Mouse (Mus musculus): ENCODE data around the gene Aarsd1.
"Not testable (repeated sequence)": the region's sequence is repeated elsewhere in the genome, so short reads cannot be mapped to it uniquely, and the experiment has no call there.

Aarsd1 gene

GRCm38 (mm10) chr11:101446860-101447259 is 29.4 kb upstream of the Aarsd1 start:
- DNase-seq (ENCODE audit: low read depth), result not testable (repeated sequence)

GRCm38 (mm10) chr11:101446319-101446718 is 28.9 kb upstream of the Aarsd1 start:
- no peak for DNase-seq (ENCODE audit: low read depth)

DNA sequence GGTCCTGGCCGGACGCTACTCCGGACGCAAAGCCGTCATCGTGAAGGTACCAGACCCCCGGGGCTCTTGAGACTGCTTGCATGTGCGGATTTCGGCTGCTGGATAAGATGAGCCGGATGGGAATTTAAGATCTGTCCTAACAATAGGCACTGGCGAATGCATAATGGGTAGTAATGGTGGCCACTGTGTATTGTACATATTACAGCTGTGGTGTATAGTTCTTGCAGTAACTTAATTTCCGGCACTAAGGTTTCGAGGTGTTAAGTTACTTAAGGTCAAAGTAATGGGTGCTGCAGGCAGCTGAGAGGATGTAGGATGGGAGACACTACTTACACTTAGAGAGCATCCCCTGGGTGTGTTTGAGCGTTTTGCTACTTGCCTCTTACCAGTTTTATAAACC is 25.3 kb upstream of the Aarsd1 start:
- no peak for DNase-seq (ENCODE audit: low read depth)

- peak; percentile 99 for DNase-seq (ENCODE audit: low read depth)
Observed at GRCm38 (mm10) chr11:101442127-101442693, 24.8 kb upstream of the Aarsd1 start, which contains the start of gene Rpl27. Rpl27 (plus strand) TSS chr11:101442298.

GRCm38 (mm10) chr11:101441450-101442126 is 24.2 kb upstream of the Aarsd1 start:
- not testable (repeated sequence) for DNase-seq (ENCODE audit: low read depth)

DNA sequence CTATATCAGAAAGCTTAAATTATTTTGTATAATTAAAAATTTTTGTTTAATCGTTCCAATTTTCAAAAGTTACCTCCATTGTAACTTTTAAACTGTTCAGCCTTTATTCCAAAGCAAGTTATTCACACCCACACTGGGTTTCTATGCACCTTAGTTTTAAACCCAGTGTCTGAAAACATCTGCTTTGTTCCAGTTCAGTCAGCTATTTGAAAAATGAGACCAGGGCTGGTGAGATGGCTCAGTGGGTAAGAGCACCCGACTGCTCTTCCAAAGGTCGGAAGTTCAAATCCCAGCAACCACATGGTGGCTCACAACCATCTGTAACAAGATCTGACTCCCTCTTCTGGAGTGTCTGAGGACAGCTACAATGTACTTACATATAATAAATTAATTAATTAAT is 20.6 kb upstream of the Aarsd1 start:
- DNase-seq (ENCODE audit: low read depth), result not testable (repeated sequence)

DNA sequence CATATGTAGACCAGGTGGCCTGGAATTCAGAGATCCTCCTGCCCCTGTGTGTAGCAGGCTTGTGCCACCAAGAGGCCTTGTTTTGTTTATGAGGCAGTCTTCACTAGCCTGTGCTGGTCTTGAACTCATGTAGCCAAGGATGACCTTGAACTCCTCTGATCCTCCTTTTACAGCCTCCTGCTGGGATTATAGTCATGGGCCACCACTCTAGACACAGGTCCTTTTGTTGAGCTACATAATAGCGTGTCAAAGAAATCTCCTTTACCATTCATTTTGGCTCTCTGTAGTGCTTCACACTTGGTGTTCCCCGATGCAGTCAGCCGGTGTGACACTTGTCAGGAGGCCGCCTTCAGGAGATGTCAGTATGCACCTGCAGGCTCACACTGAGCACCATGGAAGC is 19.5 kb upstream of the Aarsd1 start:
- DNase-seq (ENCODE audit: low read depth), result no peak

GRCm38 (mm10) chr11:101435831-101436230 is 18.4 kb upstream of the Aarsd1 start:
- no peak for DNase-seq (ENCODE audit: low read depth)

GRCm38 (mm10) chr11:101433396-101433795 is 16.0 kb upstream of the Aarsd1 start:
- DNase-seq (ENCODE audit: low read depth), result no peak

- DNase-seq (ENCODE audit: low read depth), result no peak
Observed at GRCm38 (mm10) chr11:101431327-101431726, 13.9 kb upstream of the Aarsd1 start.

- no peak for DNase-seq (ENCODE audit: low read depth)
Observed at GRCm38 (mm10) chr11:101426165-101426564, 8.8 kb upstream of the Aarsd1 start.

DNA sequence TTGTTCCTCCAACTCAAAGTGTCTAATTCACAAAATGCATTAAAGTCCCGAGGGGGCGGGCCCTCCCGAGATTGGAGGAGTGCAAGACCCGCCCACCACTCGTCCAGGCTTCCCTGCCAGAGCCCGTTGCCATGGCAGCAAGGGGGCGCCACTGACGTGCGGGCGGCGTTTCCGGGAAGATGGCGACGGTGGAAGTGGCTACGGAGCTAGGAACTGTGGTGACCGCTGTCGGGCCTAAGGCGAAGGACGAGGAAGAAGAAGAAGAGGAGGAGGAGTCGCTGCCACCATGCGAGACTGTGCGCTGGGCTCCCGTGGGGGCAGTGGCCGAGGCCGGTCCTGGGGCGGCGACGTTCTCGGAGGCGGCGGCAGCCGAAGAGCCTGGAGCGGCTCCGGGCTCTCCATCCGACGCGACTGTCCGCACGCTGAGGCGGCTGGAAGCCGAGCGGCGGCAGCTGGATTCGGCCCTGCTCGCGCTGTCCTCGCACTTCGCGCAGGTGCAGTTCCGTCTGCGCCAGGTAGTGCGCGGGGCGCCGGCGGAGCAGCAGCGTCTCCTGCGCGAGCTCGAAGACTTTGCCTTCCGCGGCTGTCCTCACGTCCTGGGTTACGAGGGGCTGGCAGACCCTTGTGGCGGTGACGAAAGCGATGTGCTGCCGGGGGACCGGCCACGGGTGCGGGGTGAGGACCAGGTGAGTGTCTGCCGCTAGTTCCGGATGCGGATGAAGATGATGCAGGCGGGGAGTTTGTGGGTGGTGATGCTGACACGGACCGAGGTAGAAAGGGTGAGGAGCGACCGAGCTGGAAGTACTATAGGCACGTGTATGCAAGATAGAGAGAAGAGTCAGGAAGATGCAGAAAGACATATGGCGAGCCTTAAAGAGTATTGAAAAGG is 7.8 kb upstream of the Aarsd1 start, which contains the start of the genes Rundc1 and Ptges3l:
Gene Rundc1, plus strand, starts transcription at position 161 of the 889 bp plus-strand sequence.
Gene Ptges3l, minus strand, starts transcription at position 409 of the 889 bp plus-strand sequence.
- peak; percentile 99 for DNase-seq (ENCODE audit: low read depth)

- DNase-seq (ENCODE audit: low read depth), result peak; percentile 74
Observed at GRCm38 (mm10) chr11:101424105-101424851, 6.9 kb upstream of the Aarsd1 start, which contains the start of gene Gm27029. Gm27029 (minus strand) TSS chr11:101424796.

GRCm38 (mm10) chr11:101420148-101420547 is 2.7 kb upstream of the Aarsd1 start:
- no peak for DNase-seq (ENCODE audit: low read depth)

GRCm38 (mm10) chr11:101419610-101420009 is 2.2 kb upstream of the Aarsd1 start:
- peak; percentile 51 for DNase-seq (ENCODE audit: low read depth)

- no peak for DNase-seq (ENCODE audit: low read depth)
Observed at GRCm38 (mm10) chr11:101418991-101419390, 1.6 kb upstream of the Aarsd1 start.

GRCm38 (mm10) chr11:101416433-101417100 is 848 bp downstream of the Aarsd1 start:
- DNase-seq (ENCODE audit: low read depth), result peak; percentile 52

DNA sequence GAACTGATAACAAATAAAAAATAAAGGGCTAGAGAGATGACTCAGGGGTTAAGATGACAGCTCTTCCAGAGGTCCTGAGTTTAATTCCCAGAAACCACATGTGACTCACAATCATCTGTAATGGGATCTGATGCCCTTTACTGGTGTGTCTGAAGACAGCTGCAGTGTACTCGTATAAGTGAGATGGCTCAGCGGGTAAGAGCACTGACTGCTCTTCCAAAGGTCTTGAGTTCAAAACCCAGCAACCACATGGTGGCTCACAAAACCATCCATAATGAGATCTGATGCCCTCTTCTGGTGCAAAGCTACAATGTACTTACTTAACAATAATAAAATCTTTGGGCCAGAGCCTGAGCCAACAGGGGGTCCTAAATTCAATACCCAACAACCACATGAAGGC is 2.1 kb downstream of the Aarsd1 start:
- peak; percentile 53 for DNase-seq (ENCODE audit: low read depth)

DNA sequence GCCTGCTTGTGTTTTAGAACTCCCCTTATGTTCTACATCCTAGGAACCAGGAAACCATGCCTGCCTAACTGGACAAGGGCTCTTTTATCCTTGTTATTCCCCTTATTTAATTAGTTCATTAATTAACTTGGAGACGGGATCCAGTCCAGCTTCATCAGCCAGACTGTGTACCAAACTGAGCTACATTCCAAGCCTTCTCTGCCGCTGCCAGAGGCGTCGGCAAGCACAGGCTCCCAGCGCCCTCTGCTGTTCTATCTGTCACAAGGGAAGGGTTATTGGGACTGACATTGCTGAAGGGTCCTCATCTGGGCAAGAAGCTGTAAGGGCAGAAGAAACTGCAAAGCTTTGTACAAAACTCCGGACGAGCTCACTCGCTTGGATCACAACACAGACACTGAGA is 22.3 kb downstream of the Aarsd1 start:
- DNase-seq (ENCODE audit: low read depth), result peak; percentile 90

- DNase-seq (ENCODE audit: low read depth), result no peak
Observed at GRCm38 (mm10) chr11:101381817-101382216, 35.6 kb downstream of the Aarsd1 start.

GRCm38 (mm10) chr11:101378926-101379325 is 38.5 kb downstream of the Aarsd1 start:
- peak; percentile 29 for DNase-seq (ENCODE audit: low read depth)
